Mouse (Mus musculus) midbrain, embryonic 11.5 days (tissue): ENCODE measurements at regions not wholly inside any gene's neighbourhood (a gene's known extent, or its start where the extent isn't known, plus 50 kb on each side); places are given as distances from the start of the nearest gene placed in this dataset.

Experiments
- ATAC-seq: fragments of 200-750 bp; cut with Nextera tagmentation; 2 replicates; pipeline ENCODE4 v1.8.0; 2017; ENCODE audit warnings: moderate TSS enrichment, moderate library complexity; ENCODE audit not compliant: low FRiP score
- DNase-seq: peaks from one replicate; pipeline ENCODE4 v3.0.0; 2015; ENCODE audit warnings: low spot score; ENCODE audit errors: missing footprints
- H3K27ac ChIP-seq: fragments of 300-500 bp; sonication (generic); 2 replicates; pipeline ENCODE4 v1.5.1; 2014; ENCODE audit warnings: low read depth, low read length
- H3K27me3 ChIP-seq: fragments of 300-500 bp; sonication (generic); 2 replicates; pipeline ENCODE4 v1.6.1; 2014; ENCODE audit warnings: mild to moderate bottlenecking, low read length, moderate library complexity, mixed read lengths; ENCODE audit not compliant: control insufficient read depth, insufficient read depth
- H3K36me3 ChIP-seq: fragments of 300-500 bp; sonication (generic); 2 replicates; pipeline ENCODE4 v1.6.1; 2014; ENCODE audit warnings: mild to moderate bottlenecking, low read length, moderate library complexity, mixed read lengths; ENCODE audit not compliant: control insufficient read depth, insufficient read depth
- H3K4me1 ChIP-seq: fragments of 300-500 bp; sonication (generic); 2 replicates; pipeline ENCODE4 v1.6.1; 2014; ENCODE audit warnings: low read length; ENCODE audit not compliant: control insufficient read depth, insufficient read depth
- H3K4me2 ChIP-seq: fragments of 300-500 bp; sonication (generic); 2 replicates; pipeline ENCODE4 v1.6.1; 2014; ENCODE audit warnings: mild to moderate bottlenecking, moderate library complexity
- H3K4me3 ChIP-seq: fragments of 300-500 bp; sonication (generic); 2 replicates; pipeline ENCODE4 v1.5.1; 2014; ENCODE audit warnings: low read depth, low read length
- H3K9ac ChIP-seq: fragments of 300-500 bp; sonication (generic); 2 replicates; pipeline ENCODE4 v1.6.1; 2014; ENCODE audit warnings: low read length
- H3K9me3 ChIP-seq: fragments of 300-500 bp; sonication (generic); 2 replicates; pipeline ENCODE4 v1.6.1; 2016; ENCODE audit warnings: low read length; ENCODE audit not compliant: control insufficient read depth
- WGBS: fragments of 180-500 bp; shearing (Covaris S2); extraction: QIAGEN DNeasy Blood & Tissue Kit; methylation state at CpG from one replicate; pipeline ENCODE4 v1.1.7; 2014; 5-methylcytosine and 5-hydroxymethylcytosine counted together

GRCm38 (mm10) chr2:8012826-8013225, 503.5 kb upstream of the Celf2 start:
- H3K36me3 ChIP-seq = no peaks in the 10 kb centered on the region
- H3K4me1 ChIP-seq = no peaks in the 10 kb centered on the region
- H3K4me2 ChIP-seq = no peak overlapping the region
- no peak overlapping the region for H3K9ac ChIP-seq
- ATAC-seq (no peak), DNase-seq (no peak)
- no peaks in the 10 kb centered on the region for H3K27me3 ChIP-seq
- no peaks in the 10 kb centered on the region for H3K9me3 ChIP-seq
- WGBS = 90% methylated on average over 6 of the region's 6 CpGs
- no peak overlapping the region for H3K27ac ChIP-seq
- no peak overlapping the region for H3K4me3 ChIP-seq

- no peak overlapping the region for H3K27ac ChIP-seq
Observed at GRCm38 (mm10) chr2:7999444-7999843, 490.1 kb upstream of the Celf2 start.

GRCm38 (mm10) chr2:7974471-7974870, 465.1 kb upstream of the Celf2 start:
- ATAC-seq = no peak
- Histone ChIP-seq H3K4me2 (no peak overlapping the region), H3K27me3 (no peaks in the 10 kb centered on the region), H3K27ac (no peak overlapping the region), H3K4me1 (no peaks in the 10 kb centered on the region), H3K4me3 (no peak overlapping the region), H3K36me3 (no peaks in the 10 kb centered on the region), H3K9ac (no peak overlapping the region), H3K9me3 (no peaks in the 10 kb centered on the region)
- DNase-seq = no peak

More at GRCm38 (mm10) chr2:7999444-7999843, 490.1 kb upstream of the Celf2 start:
- DNase-seq = peak; percentile 37
- no peak overlapping the region for H3K9ac ChIP-seq
- H3K4me1 ChIP-seq = no peaks in the 10 kb centered on the region
- no peaks in the 10 kb centered on the region for H3K36me3 ChIP-seq
- no peak overlapping the region for H3K4me2 ChIP-seq
- H3K9me3 ChIP-seq = no peaks in the 10 kb centered on the region
- no peaks in the 10 kb centered on the region for H3K27me3 ChIP-seq
- ATAC-seq = no peak
- 79% methylated on average over 2 of the region's 2 CpGs for WGBS
- H3K4me3 ChIP-seq = no peak overlapping the region

GRCm38 (mm10) chr2:7963456-7963855, 454.1 kb upstream of the Celf2 start:
- no peak overlapping the region for H3K4me3 ChIP-seq
- H3K27me3 ChIP-seq = no peaks in the 10 kb centered on the region
- H3K4me1 ChIP-seq = no peaks in the 10 kb centered on the region
- no peak overlapping the region for H3K9ac ChIP-seq
- H3K4me2 ChIP-seq = no peak overlapping the region
- H3K27ac ChIP-seq = no peak overlapping the region
- H3K36me3 ChIP-seq = no peaks in the 10 kb centered on the region
- H3K9me3 ChIP-seq = no peaks in the 10 kb centered on the region
- ATAC-seq (no peak), DNase-seq (no peak)

GRCm38 (mm10) chr2:7954210-7954609, 444.8 kb upstream of the Celf2 start:
- Histone ChIP-seq H3K27ac (no peak overlapping the region), H3K4me3 (no peak overlapping the region), H3K4me2 (no peak overlapping the region), H3K4me1 (no peaks in the 10 kb centered on the region), H3K9ac (no peak overlapping the region), H3K27me3 (no peaks in the 10 kb centered on the region), H3K9me3 (no peaks in the 10 kb centered on the region), H3K36me3 (no peaks in the 10 kb centered on the region)
- 62% methylated on average over 2 of the region's 2 CpGs for WGBS
- DNase-seq (no peak), ATAC-seq (no peak)

GRCm38 (mm10) chr2:7952846-7953245, 443.5 kb upstream of the Celf2 start:
- Histone ChIP-seq H3K4me2 (no peak overlapping the region), H3K9me3 (no peaks in the 10 kb centered on the region), H3K4me1 (no peaks in the 10 kb centered on the region), H3K9ac (no peak overlapping the region), H3K27me3 (no peaks in the 10 kb centered on the region), H3K27ac (no peak overlapping the region), H3K4me3 (no peak overlapping the region), H3K36me3 (no peaks in the 10 kb centered on the region)
- WGBS = 94% methylated on average over 2 of the region's 2 CpGs
- DNase-seq (no peak), ATAC-seq (no peak)

- Histone ChIP-seq H3K27me3 (no peaks in the 10 kb centered on the region), H3K27ac (no peak overlapping the region), H3K9me3 (no peaks in the 10 kb centered on the region), H3K4me2 (no peak overlapping the region), H3K4me3 (no peak overlapping the region), H3K9ac (no peak overlapping the region), H3K4me1 (no peaks in the 10 kb centered on the region), H3K36me3 (no peaks in the 10 kb centered on the region)
- WGBS = 69% methylated on average over 2 of the region's 2 CpGs
- DNase-seq (no peak), ATAC-seq (no peak)
Observed at GRCm38 (mm10) chr2:7944946-7945345, 435.6 kb upstream of the Celf2 start.

GRCm38 (mm10) chr2:7933617-7934016, 424.3 kb upstream of the Celf2 start:
- Histone ChIP-seq H3K27ac (no peak overlapping the region), H3K27me3 (no peaks in the 10 kb centered on the region), H3K9ac (no peak overlapping the region), H3K4me1 (no peaks in the 10 kb centered on the region), H3K36me3 (no peaks in the 10 kb centered on the region), H3K4me3 (no peak overlapping the region), H3K9me3 (no peaks in the 10 kb centered on the region), H3K4me2 (no peak overlapping the region)
- ATAC-seq (no peak), DNase-seq (no peak)
- 89% methylated on average over 6 of the region's 6 CpGs for WGBS

GRCm38 (mm10) chr2:7906271-7906670, 396.9 kb upstream of the Celf2 start:
- ATAC-seq (no peak), DNase-seq (no peak)
- Histone ChIP-seq H3K4me1 (no peaks in the 10 kb centered on the region), H3K27me3 (no peaks in the 10 kb centered on the region), H3K9me3 (no peaks in the 10 kb centered on the region; the same call in 1 of the 2 replicates), H3K4me2 (no peak overlapping the region), H3K36me3 (no peaks in the 10 kb centered on the region), H3K9ac (no peak overlapping the region), H3K4me3 (no peak overlapping the region), H3K27ac (no peak overlapping the region)
- WGBS = 50% methylated on average over 1 of the region's 1 CpGs

- Histone ChIP-seq H3K4me3 (no peak overlapping the region), H3K4me1 (no peaks in the 10 kb centered on the region), H3K4me2 (no peak overlapping the region), H3K9ac (no peak overlapping the region), H3K27me3 (no peaks in the 10 kb centered on the region), H3K36me3 (no peaks in the 10 kb centered on the region), H3K9me3 (no peaks in the 10 kb centered on the region), H3K27ac (no peak overlapping the region)
- ATAC-seq (no peak), DNase-seq (no peak)
- 84% methylated on average over 3 of the region's 3 CpGs for WGBS
Observed at GRCm38 (mm10) chr2:7893787-7894186, 384.4 kb upstream of the Celf2 start.
